Mouse (Mus musculus): ENCODE results near the gene Gpr107. TPM values are rescaled to one million over a fixed set of nuclear protein-coding genes. Genes with fewer than 3 reads are reported as not detected.

Gene Gpr107
- polyA plus RNA-seq, 1 experiment from 2014 or later, result 32.8 TPM

DNA sequence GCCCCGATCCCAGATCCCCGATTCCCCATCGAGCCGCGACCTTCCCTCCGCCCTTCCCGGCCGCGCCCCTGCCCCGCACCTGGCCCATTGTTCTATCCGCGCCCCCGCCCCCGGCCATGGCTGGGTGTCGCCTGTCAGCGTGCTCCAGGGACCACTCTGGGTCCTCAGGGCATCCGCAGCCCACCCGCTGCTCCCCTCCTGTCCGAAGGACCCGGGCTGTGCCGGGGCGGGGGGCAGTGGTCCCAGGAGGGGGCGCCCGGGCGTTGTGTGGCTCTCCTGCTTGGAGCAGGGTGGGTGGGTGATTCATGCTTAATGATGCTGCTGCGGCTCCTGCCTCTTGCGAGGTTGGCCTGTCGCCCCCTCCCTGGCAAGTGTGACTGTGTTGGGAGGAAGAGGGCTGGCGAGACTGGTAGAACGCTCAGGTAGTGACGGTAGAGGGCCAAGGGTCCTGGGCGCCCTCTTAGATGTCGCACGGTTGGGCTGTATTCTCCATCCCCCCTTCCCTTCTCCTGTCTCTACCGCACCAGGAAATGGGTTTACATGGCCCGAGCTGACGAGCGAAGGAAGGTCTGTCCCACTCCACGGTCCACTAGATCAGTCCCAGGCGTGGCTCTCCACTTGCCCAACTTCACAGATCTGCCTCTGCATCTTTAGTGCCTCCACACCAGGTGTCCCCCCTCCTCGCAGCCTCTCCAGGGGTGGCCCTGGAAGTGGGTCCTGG, 94.3 kb downstream of the Gpr107 start:
- H3K4me1 ChIP-seq, result peaks cover 74% of the 10 kb centered on the region
- 1% methylated on average over 38 of the region's 41 CpGs for WGBS
- peak overlapping the region; percentile 95 for H3K27ac ChIP-seq
- no peaks in the 10 kb centered on the region for H3K9me3 ChIP-seq
- peak overlapping the region; percentile 93 for H3K4me3 ChIP-seq
- peak; percentile 59 for DNase-seq (ENCODE audit: extremely low spot score, low spot score)
- H3K36me3 ChIP-seq (replicated peaks), result peaks cover 32% of the 10 kb centered on the region
- H3K27me3 ChIP-seq (ENCODE audit: poor library complexity, severe bottlenecking), result peaks cover 57% of the 10 kb centered on the region

DNA sequence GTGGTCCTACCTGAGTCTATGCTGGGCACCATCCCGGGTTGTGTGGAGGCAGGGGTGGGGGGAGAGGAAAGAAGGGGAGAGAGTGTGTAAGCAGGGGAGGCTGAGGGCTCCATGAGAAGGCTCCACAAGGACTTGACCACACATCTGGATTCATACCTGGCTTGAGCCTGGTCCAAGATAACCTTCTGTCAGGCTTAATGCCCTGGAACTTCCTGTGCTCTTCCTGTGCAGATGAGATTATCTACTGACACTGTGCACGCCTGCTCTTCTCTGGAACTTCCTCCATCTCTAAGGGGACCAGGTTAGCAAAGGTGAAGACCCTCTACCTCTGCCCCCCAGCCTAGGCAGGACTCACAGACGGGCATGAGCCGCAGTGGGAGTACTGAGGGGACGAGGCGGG, 96.7 kb downstream of the Gpr107 start:
- peaks cover 33% of the 10 kb centered on the region for H3K27me3 ChIP-seq (ENCODE audit: poor library complexity, severe bottlenecking)
- H3K4me3 ChIP-seq, result no peak overlapping the region
- peaks cover 69% of the 10 kb centered on the region for H3K4me1 ChIP-seq
- peaks cover 42% of the 10 kb centered on the region for H3K36me3 ChIP-seq (replicated peaks)
- no peaks in the 10 kb centered on the region for H3K9me3 ChIP-seq
- no peak for DNase-seq (ENCODE audit: extremely low spot score, low spot score)
- H3K27ac ChIP-seq, result no peak overlapping the region
- 85% methylated on average over 6 of the region's 6 CpGs for whole genome bisulfite sequencing

DNA sequence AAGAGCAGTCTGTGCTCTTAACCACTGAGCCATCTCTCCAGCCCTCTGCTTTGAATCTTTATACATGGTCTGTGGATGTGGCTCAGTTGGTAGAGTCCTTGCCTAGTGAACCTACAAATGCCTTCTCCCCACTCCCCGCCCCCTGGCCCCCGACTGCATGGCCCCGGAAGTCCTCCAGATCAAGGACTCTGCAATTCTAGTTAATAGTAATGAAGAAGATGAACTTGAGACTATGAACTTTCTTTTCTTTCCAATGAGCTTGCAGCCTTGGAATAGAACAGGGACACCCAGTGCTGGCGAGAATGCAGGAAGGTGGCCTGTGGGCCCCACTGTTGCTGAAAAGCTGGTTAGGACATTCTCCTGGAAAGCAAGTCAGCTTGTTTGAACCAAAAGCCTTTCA, 100.1 kb downstream of the Gpr107 start:
- Histone ChIP-seq H3K27ac (no peak overlapping the region), H3K4me3 (no peak overlapping the region), H3K27me3 (ENCODE audit: poor library complexity, severe bottlenecking) (0 out of 2 replicates have a peak, but pooled peaks cover 6% of the 10 kb centered on the region), H3K36me3 (replicated peaks) (peaks cover 42% of the 10 kb centered on the region), H3K4me1 (peaks cover 74% of the 10 kb centered on the region), H3K9me3 (no peaks in the 10 kb centered on the region)
- 98% methylated on average over 4 of the region's 4 CpGs for WGBS
- DNase-seq (ENCODE audit: extremely low spot score, low spot score), result no peak

DNA sequence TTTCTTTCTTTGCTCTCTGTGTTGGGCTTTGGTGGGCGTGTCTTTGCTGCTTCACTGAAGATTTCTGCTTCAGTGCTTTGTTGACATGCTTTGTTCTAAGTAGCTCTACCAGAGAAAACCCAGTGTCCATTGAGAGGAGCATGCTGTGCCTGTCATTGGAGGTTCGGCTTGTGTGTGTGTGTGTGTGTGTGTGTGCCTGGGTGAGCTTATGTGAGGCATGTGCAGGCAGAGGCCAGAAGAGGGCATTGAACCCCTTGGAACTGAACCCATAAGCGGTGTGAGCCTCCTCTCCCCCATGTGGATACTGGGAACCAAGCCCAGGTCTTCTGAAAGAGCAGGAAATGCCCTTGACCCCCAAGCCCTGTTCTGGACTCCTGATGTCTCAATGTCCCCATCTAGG, 101.3 kb downstream of the Gpr107 start:
- Histone ChIP-seq H3K4me1 (peaks cover 74% of the 10 kb centered on the region), H3K4me3 (no peak overlapping the region), H3K27ac (peak overlapping the region; percentile 3; the same call in 1 of the 2 replicates), H3K36me3 (replicated peaks) (peaks cover 37% of the 10 kb centered on the region), H3K27me3 (ENCODE audit: poor library complexity, severe bottlenecking) (no peaks in the 10 kb centered on the region), H3K9me3 (no peaks in the 10 kb centered on the region)
- peak; percentile 41 for DNase-seq (ENCODE audit: extremely low spot score, low spot score)
- 45% methylated on average over 3 of the region's 3 CpGs for WGBS

DNA sequence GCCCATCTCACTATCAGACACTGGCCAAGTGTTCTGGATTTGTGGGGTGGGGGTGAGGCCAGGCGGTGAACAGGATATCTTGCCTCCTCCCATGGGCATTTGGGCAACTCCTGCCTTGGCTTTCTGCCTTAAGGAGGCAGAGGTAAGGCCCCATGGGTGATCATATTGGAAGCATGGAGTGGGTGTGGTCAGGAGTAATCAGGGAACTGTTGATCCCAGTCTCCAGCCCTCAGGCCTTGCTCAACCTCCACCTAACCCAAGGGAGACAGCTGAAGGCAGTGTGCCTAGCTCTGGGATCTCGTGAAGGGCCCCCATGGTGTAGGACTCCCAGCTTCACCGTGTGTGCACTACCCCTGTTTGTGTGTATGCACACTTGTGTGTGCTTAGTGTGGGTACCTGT, 102.7 kb downstream of the Gpr107 start:
- Histone ChIP-seq H3K4me3 (no peak overlapping the region), H3K9me3 (no peaks in the 10 kb centered on the region), H3K27ac (0 out of 2 replicates have a peak overlapping the region, but pooled peaks have one; percentile 72), H3K4me1 (peaks cover 79% of the 10 kb centered on the region), H3K27me3 (ENCODE audit: poor library complexity, severe bottlenecking) (no peaks in the 10 kb centered on the region), H3K36me3 (replicated peaks) (peaks cover 24% of the 10 kb centered on the region)
- DNase-seq (ENCODE audit: extremely low spot score, low spot score), result no peak
- WGBS, result 95% methylated on average over 3 of the region's 3 CpGs

DNA sequence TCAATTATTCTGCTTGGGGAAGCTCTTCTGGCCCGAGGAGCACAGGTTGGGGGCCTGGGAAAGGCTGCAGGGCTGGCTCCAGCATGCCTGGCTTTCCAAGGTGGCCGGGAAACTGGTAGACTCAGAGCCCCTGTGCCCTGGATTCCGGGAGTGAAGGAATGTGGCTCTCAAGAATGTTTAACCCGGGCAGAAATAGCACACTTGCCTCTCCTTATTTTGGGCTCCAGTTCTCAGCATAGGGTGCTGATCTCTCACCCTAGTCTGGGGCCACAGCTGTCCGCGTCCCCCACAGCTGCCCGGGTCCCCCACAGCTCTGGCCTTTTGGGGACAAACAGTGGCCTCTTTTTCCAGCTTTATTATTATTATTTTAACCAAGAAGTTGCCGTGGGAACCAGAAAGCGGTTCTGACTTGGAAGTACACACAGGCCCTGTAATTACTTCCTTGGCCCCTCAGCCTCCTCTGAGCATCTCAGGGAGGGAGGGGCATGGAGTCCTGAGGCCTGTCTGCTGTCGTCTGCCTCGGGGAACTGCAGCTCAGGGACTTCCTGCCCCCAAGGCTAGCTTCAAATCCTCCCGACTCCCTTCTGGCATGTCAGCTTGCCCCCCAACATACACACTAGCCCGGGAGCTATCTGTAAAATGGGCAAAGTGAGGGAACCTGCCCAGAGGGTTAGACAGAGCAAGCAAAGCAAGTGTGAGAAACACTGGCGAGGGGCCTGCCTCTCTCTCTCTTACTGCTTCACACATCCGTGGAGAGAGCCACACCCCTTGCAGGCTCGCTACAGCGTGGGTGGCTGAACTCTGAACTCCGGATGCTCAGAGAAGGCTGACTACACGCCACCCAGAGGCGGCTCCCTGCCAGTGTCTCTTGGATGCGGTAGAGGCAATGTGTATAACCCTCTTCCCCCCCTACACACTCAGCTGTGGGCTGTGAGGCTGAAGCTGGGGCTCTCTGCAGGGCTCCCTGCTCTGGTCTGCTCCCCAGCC, 104.1 kb downstream of the Gpr107 start:
- Histone ChIP-seq H3K27me3 (ENCODE audit: poor library complexity, severe bottlenecking) (no peaks in the 10 kb centered on the region), H3K9me3 (no peaks in the 10 kb centered on the region), H3K36me3 (replicated peaks) (peaks cover 11% of the 10 kb centered on the region), H3K27ac (peak overlapping the region; percentile 72), H3K4me3 (peak overlapping the region; percentile 13; the same call in 1 of the 2 replicates), H3K4me1 (peaks cover 71% of the 10 kb centered on the region)
- WGBS, result 23% methylated on average over 21 of the region's 21 CpGs
- peak; percentile 53 for DNase-seq (ENCODE audit: extremely low spot score, low spot score)

DNA sequence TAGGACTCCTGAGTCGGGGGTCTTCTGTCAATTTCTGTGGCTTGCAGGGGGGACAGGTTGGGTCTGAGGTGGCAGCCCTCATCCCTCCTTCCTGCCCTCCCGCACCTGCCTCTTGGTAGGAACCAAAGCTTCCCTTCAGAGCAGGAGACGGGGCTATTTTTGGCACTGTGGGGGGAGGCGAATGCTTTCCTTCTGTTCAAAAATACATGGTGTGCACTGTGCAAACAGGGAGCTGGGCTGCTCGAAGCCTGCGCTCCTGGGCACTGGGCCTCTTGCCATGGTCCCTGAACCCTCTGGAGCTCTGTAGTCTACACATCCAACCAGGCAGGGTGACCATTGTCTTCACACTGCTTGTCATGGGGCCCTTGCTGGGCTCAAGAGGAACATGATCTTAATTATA, 105.0 kb downstream of the Gpr107 start:
- Histone ChIP-seq H3K27me3 (ENCODE audit: poor library complexity, severe bottlenecking) (no peaks in the 10 kb centered on the region), H3K36me3 (replicated peaks) (peaks cover 4% of the 10 kb centered on the region), H3K9me3 (no peaks in the 10 kb centered on the region), H3K4me1 (peaks cover 70% of the 10 kb centered on the region), H3K27ac (peak overlapping the region; percentile 72; the same call in 1 of the 2 replicates), H3K4me3 (no peak overlapping the region)
- DNase-seq (ENCODE audit: extremely low spot score, low spot score), result no peak
- WGBS, result 80% methylated on average over 6 of the region's 6 CpGs

DNA sequence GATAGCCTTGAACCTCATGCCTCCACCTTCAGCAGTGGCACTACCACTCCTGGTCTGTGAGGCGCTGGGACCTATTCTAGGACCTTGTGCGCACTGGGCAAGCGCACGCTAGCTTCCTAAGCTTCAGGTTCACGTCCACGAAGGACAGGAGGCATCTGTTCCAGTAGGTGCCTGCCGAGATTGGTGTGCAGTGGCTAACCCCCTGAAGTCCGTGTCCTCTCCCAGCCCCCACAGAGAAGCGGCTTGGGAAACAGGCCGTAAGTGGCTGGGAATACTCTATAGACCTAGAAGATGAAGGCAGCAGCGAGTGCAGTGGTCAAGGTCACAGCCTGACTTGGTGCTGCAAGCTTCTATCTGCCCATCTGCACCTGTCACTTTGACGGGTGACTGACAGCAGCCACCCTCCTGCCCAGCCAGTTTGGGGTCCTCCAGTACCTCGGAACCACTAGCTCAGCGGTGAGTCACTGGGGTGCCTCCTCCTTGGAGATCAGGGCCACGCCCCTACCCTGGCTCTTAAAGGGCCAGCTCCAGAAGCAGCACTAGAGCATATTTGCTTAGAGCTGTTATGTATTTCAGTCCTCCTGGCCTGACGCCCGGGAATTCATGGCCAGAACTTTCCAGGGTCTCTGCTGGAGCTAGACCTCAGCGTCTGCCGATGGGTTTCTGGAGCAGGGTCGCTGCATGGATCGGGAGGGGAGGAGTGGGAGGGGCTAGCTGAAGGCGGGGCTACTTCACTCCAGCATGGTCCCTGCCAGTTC, 106.7 kb downstream of the Gpr107 start:
- Histone ChIP-seq H3K4me1 (peaks cover 78% of the 10 kb centered on the region), H3K36me3 (replicated peaks) (peaks cover 3% of the 10 kb centered on the region; the same call in 1 of the 2 replicates), H3K9me3 (no peaks in the 10 kb centered on the region), H3K27ac (peak overlapping the region; percentile 75), H3K27me3 (ENCODE audit: poor library complexity, severe bottlenecking) (no peaks in the 10 kb centered on the region), H3K4me3 (peak overlapping the region; percentile 61)
- WGBS, result 11% methylated on average over 22 of the region's 22 CpGs
- peak; percentile 56 for DNase-seq (ENCODE audit: extremely low spot score, low spot score)

DNA sequence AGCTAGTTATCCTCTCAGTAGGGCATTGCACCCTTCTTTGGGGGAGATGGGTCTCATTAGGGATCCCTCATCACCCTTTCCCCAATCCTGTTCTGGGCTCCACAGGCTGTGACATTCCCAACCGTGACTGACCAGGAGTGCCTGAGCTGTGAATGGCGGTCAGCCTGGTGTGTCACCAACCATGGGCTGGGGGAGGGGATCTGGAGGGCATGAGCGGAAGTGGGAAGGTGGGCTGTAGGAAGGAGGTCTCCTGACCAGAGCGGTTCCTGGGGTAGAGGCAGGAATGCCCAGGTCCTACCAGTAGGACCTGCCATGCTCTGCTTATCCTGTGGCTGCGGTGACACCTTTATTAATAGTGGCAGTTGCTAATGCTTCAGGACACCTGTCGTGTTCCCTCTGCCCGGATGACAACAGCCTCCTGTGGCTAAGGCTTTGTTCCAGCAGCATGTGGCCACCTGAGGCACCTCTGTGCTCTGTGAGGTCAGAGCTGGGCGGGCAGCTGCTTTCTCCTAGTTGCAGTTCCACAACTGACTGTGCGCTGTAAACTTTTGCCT, 107.3 kb downstream of the Gpr107 start:
- H3K4me1 ChIP-seq, result peaks cover 78% of the 10 kb centered on the region
- WGBS, result 15% methylated on average over 9 of the region's 9 CpGs
- H3K27ac ChIP-seq, result peak overlapping the region; percentile 75

DNA sequence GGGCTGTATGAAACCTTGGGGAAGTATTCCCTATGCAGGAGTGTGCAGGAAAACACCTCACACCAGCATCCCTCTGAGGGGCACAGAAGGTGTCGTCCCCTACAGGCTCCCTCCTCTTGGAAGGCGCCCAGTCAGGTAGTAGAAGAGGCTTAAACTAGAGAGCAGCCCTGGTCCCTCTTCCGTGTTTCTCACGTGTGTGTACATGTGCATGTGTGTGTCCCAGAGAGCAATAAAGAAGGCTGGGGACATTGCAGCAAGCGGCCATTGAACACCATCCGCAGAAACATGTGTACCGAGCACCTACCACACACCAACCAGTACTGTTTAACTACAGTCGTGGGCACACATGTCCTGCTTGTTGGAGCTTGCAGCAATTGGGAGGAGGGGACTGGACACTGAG, 108.4 kb downstream of the Gpr107 start:
- Histone ChIP-seq H3K27ac (no peak overlapping the region), H3K4me3 (no peak overlapping the region), H3K36me3 (replicated peaks) (peaks cover 3% of the 10 kb centered on the region; the same call in 1 of the 2 replicates), H3K27me3 (ENCODE audit: poor library complexity, severe bottlenecking) (no peaks in the 10 kb centered on the region), H3K4me1 (peaks cover 79% of the 10 kb centered on the region), H3K9me3 (no peaks in the 10 kb centered on the region)
- WGBS, result 92% methylated on average over 8 of the region's 8 CpGs
- no peak for DNase-seq (ENCODE audit: extremely low spot score, low spot score)

More for the DNA sequence above, 107.3 kb downstream of the Gpr107 start:
- Histone ChIP-seq H3K27me3 (ENCODE audit: poor library complexity, severe bottlenecking) (no peaks in the 10 kb centered on the region), H3K36me3 (replicated peaks) (peaks cover 3% of the 10 kb centered on the region; the same call in 1 of the 2 replicates), H3K4me3 (peak overlapping the region; percentile 61), H3K9me3 (no peaks in the 10 kb centered on the region)
- DNase-seq (ENCODE audit: extremely low spot score, low spot score), result no peak

DNA sequence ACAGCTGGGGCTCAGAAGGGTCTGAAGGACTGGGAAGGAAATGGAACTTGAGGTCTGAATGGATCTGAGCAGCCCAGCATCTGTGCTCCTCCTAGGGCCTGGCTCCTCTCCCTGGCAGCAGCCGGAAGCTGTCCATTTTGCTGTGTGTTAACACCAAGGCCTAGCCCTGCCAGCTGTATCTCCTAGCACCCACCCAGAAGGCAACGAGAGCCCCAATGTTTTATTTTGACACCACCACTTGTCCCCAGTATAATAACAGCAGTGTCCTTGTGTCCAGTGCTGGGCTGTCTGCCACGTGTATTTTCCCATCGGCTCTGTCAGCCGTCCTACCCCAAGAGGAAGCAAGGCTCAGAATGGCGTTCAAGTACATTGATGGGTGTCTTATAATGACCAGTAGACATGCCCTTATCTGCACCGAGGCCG, 110.9 kb downstream of the Gpr107 start:
- no peak for DNase-seq (ENCODE audit: extremely low spot score, low spot score)

More for the DNA sequence above, 110.9 kb downstream of the Gpr107 start:
- 86% methylated on average over 8 of the region's 8 CpGs for WGBS
- no peak overlapping the region for H3K4me3 ChIP-seq
- peaks cover 78% of the 10 kb centered on the region for H3K4me1 ChIP-seq
- H3K27ac ChIP-seq, result 0 out of 2 replicates have a peak overlapping the region, but pooled peaks have one; percentile 3
- H3K9me3 ChIP-seq, result no peaks in the 10 kb centered on the region
- H3K27me3 ChIP-seq (ENCODE audit: poor library complexity, severe bottlenecking), result no peaks in the 10 kb centered on the region
- H3K36me3 ChIP-seq (replicated peaks), result peaks cover 16% of the 10 kb centered on the region
